Mouse (Mus musculus) kidney, embryonic 16.5 days (tissue): ENCODE measurements around the gene Ldlrad3. TPM values are rescaled to one million over a fixed set of nuclear protein-coding genes. Genes with fewer than 3 reads are reported as not detected.
A peak's percentile ranks its signal among the peaks of the same experiment; 100 is the strongest.

Experiments used
- ATAC-seq: fragments of 200-750 bp; cut with Nextera tagmentation; 2 replicates; pipeline ENCODE4 v1.8.0; 2017; ENCODE audit warnings: moderate TSS enrichment; ENCODE audit not compliant: low FRiP score, low TSS enrichment
- H3K27ac ChIP-seq: fragments of 300-500 bp; sonication (generic); 2 replicates; pipeline ENCODE4 v1.5.1; 2014; ENCODE audit warnings: low read length
- H3K27me3 ChIP-seq: fragments of 300-500 bp; sonication (generic); 2 replicates; pipeline ENCODE4 v1.6.1; 2014; ENCODE audit warnings: low read length, control low read depth, mixed read lengths; ENCODE audit not compliant: insufficient read depth
- H3K36me3 ChIP-seq: fragments of 300-500 bp; sonication (generic); 2 replicates; pipeline ENCODE4 v1.6.1; 2014; ENCODE audit warnings: low read length, control low read depth, mixed read lengths; ENCODE audit not compliant: insufficient read depth
- H3K4me1 ChIP-seq: fragments of 300-500 bp; sonication (generic); 2 replicates; pipeline ENCODE4 v1.6.1; 2014; ENCODE audit warnings: low read length, control low read depth, mixed read lengths; ENCODE audit not compliant: insufficient read depth
- H3K4me2 ChIP-seq: fragments of 300-500 bp; sonication (generic); replicated peaks from 2 replicates; pipeline ENCODE4 v1.6.1; 2014; ENCODE audit warnings: low read depth, low read length
- H3K4me3 ChIP-seq: fragments of 300-500 bp; sonication (generic); 2 replicates; pipeline ENCODE4 v1.5.1; 2014; ENCODE audit warnings: mild to moderate bottlenecking, low read length
- H3K9ac ChIP-seq: fragments of 300-500 bp; sonication (generic); replicated peaks from 2 replicates; pipeline ENCODE4 v1.6.1; 2014; ENCODE audit warnings: low read length
- H3K9me3 ChIP-seq: fragments of 300-500 bp; sonication (generic); 2 replicates; pipeline ENCODE4 v1.6.1; 2016; ENCODE audit warnings: low read length, control low read depth
- WGBS: fragments of 180-500 bp; shearing (Covaris S2); extraction: QIAGEN DNeasy Blood & Tissue Kit; methylation state at CpG from one replicate; pipeline ENCODE4 v1.1.7; 2014; 5-methylcytosine and 5-hydroxymethylcytosine counted together
- polyA plus RNA-seq: library from polyadenylated mRNA; unstranded; fragments of >200 nt; fragmentation: Nextera tagmentation; extraction: Ambion mirVana; gene quantifications from 2 replicates; pipeline ENCODE4 v1.2.1, GENCODE M21; 2015

The Ldlrad3 gene
- polyA plus RNA-seq, 1 experiment from 2014 or later, result 38.3 TPM

DNA sequence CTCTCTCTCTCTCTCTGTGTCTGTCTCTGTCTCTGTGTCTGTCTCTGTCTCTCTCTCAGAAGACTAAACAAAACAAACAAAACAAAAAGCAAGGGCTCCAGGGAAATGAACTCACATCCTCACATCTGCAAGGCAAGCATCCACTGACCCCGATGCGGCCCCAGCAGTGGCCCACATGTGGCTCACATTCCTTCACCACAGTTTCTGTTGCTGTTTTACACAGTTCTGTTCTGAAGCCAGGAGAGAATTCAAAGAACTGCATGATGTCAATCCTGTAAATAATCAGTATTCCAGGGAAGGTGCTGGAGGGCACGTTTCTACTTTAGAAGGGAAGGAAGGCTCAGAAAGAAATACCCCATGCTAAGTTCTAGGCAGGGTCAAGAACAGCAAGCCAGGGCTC is 91.9 kb downstream of the Ldlrad3 start:
- WGBS, result 67% methylated on average over 3 of the region's 3 CpGs
- H3K36me3 ChIP-seq, result no peaks in the 10 kb centered on the region
- no peaks in the 10 kb centered on the region for H3K27me3 ChIP-seq
- H3K4me3 ChIP-seq, result no peak overlapping the region
- H3K27ac ChIP-seq, result no peak overlapping the region
- no peaks in the 10 kb centered on the region for H3K9me3 ChIP-seq
- no peak overlapping the region for H3K9ac ChIP-seq
- no peak overlapping the region for H3K4me2 ChIP-seq
- no peaks in the 10 kb centered on the region; the same call in 1 of the 2 replicates for H3K4me1 ChIP-seq
- no peak for ATAC-seq

DNA sequence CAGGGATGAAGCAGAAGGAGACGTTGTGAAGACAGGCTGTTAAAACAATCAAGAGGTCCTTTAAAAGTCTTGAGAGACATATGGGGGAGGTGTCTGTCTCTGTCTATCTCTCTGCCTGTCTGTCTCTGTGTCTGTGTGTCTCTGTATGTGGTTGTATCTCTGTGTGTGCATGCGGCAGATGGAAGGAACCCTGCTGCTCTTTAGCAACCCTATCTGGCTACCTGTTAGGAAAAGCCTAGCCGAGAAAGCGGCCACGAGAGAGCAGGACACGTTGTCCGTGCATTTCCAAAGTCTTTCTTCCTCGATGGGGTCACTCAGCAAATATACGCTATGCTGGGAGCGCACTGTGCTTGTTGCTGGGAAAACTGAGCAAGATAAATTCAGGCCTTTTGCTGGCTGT is 93.6 kb downstream of the Ldlrad3 start:
- Histone ChIP-seq H3K27ac (no peak overlapping the region), H3K4me3 (no peak overlapping the region), H3K9ac (no peak overlapping the region), H3K4me1 (no peaks in the 10 kb centered on the region; the same call in 1 of the 2 replicates), H3K4me2 (no peak overlapping the region), H3K36me3 (0 out of 2 replicates have a peak, but pooled peaks cover 2% of the 10 kb centered on the region), H3K27me3 (no peaks in the 10 kb centered on the region), H3K9me3 (no peaks in the 10 kb centered on the region)
- no peak for ATAC-seq
- WGBS, result 82% methylated on average over 10 of the region's 10 CpGs

DNA sequence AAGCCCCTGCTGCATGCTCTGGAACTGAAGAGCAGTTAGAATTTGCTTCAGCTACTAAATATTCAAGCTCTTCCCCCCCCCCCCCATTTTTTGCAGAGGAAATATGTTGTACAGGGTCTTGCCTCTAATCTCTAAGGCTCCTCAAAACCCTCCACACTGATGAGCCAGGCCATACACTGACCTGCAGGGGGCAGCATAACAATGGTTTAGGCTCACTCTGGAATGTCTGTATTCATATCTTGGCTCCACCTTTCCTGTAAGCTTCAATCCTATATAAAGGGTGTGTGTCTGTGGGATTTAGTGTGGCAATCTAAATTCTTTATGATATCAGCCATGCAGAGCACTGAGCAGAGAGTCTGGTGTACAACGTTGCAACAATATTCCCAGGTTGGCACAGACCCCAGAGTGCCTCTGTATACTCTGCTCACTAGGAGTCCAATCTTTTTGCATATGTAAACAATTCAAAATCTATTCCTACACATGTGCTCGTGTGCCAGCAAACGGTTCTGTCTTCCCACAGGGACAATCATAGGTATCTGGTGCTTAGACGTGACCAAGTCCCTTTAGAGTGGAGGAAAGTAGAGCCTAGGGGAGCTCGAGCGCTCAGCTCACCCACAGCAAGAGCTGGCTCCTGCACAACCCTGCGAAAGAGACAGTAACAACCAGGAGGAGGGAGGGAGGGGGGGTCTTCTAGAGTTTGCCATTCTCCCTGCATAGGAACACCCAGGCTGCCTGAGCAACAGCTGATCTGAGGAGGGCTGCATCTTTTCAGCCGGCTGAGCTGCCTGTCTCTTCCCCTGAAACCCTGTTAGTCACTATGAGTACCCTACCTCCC is 94.5 kb downstream of the Ldlrad3 start:
- no peaks in the 10 kb centered on the region; the same call in 1 of the 2 replicates for H3K4me1 ChIP-seq
- no peak overlapping the region for H3K9ac ChIP-seq
- 0 out of 2 replicates have a peak, but pooled peaks cover 2% of the 10 kb centered on the region for H3K36me3 ChIP-seq
- no peak overlapping the region for H3K4me2 ChIP-seq
- peak; percentile 83; the same call in 1 of the 2 replicates for ATAC-seq
- 72% methylated on average over 8 of the region's 8 CpGs for WGBS
- H3K27me3 ChIP-seq, result no peaks in the 10 kb centered on the region
- no peak overlapping the region for H3K27ac ChIP-seq
- no peak overlapping the region for H3K4me3 ChIP-seq
- H3K9me3 ChIP-seq, result no peaks in the 10 kb centered on the region

DNA sequence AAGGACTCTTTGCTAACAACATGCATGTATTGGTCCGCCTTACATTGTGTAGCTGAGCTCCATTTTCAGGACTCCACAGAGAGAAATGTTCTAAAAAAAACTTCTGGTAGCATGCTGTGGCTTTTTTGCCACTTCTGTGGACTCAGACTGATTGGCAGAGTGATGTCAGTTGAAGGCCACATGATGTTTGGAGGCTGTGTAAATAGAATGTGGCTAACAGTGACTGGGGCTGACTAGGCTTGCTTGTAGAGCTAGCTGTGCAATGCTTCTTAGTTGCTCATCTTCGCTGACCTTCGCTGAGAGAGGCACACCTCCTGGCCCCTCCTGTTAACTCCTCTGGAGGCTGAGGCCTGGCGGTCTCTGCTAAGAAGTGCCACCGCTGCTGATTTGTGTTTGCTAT is 98.4 kb downstream of the Ldlrad3 start:
- ATAC-seq, result no peak
- Histone ChIP-seq H3K4me3 (no peak overlapping the region), H3K9me3 (peaks cover 7% of the 10 kb centered on the region; the same call in 1 of the 2 replicates), H3K27me3 (no peaks in the 10 kb centered on the region), H3K4me1 (no peaks in the 10 kb centered on the region; the same call in 1 of the 2 replicates), H3K9ac (no peak overlapping the region), H3K4me2 (no peak overlapping the region), H3K27ac (no peak overlapping the region), H3K36me3 (0 out of 2 replicates have a peak, but pooled peaks cover 2% of the 10 kb centered on the region)
- WGBS, result 90% methylated on average over 5 of the region's 5 CpGs

DNA sequence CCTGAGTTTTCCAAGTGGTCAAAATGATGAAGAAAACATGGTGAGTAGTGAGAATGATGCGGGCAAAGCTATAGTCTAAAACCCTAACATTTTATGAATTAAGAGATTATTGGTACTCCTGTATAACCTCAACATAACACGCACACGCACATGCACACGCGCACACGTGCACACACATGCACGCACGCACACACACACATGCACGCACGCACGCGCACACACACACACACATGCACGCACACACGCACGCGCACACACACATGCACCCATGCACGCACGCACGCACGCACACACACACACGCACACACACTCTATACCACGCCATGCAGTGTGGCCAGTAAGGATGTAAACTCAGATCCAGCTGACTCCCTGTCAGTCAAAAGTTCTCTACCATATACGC is 99.6 kb downstream of the Ldlrad3 start:
- Histone ChIP-seq H3K9me3 (peaks cover 7% of the 10 kb centered on the region; the same call in 1 of the 2 replicates), H3K27ac (no peak overlapping the region), H3K9ac (no peak overlapping the region), H3K4me1 (no peaks in the 10 kb centered on the region), H3K4me2 (no peak overlapping the region), H3K36me3 (peaks cover 7% of the 10 kb centered on the region; the same call in 1 of the 2 replicates), H3K4me3 (no peak overlapping the region), H3K27me3 (no peaks in the 10 kb centered on the region)
- no peak for ATAC-seq
- 98% methylated on average over 23 of the region's 23 CpGs for WGBS

DNA sequence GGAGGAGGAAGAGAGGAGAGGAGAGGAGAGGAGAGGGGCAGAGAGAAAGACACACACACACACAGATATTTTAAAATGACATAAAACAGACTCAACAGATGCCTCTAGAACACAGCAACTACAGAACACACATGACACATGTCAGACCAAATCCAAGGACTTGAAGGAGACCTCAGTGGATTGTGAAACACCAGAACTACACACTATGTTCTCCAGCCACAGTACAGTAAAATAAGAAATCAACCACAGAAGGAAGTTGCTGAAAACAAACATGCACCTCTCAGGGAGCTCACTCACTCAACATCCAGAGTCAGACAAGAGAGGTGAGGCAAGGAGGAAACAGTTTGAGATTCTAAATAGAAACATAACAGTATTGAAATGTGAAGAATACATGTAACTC is 103.4 kb downstream of the Ldlrad3 start:
- Histone ChIP-seq H3K4me1 (no peaks in the 10 kb centered on the region), H3K36me3 (peaks cover 7% of the 10 kb centered on the region; the same call in 1 of the 2 replicates), H3K27me3 (no peaks in the 10 kb centered on the region), H3K4me3 (no peak overlapping the region), H3K27ac (no peak overlapping the region), H3K9ac (no peak overlapping the region), H3K4me2 (no peak overlapping the region), H3K9me3 (peaks cover 7% of the 10 kb centered on the region; the same call in 1 of the 2 replicates)
- ATAC-seq, result no peak

DNA sequence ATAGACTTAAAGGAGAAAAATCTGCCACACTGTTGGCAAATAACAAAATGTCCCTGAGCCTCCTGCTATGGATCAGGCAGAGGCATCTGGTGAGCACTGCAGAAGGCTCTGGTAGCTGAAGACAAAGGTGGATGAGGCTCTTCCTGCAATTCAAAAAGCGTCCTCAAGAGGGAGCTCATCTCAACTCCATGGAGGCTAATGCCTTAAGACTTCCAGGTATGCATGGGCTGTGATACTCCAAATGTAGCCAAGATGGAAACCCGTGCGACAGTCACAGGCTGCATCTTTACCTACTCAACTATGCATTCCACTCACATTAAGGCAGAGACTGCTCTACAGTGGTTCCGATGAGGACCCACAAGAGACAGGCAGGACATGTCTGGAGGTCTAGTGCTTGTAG is 108.6 kb downstream of the Ldlrad3 start:
- 49% methylated on average over 4 of the region's 4 CpGs for WGBS
- ATAC-seq, result no peak
- Histone ChIP-seq H3K4me1 (no peaks in the 10 kb centered on the region), H3K9me3 (no peaks in the 10 kb centered on the region), H3K27me3 (no peaks in the 10 kb centered on the region), H3K4me2 (no peak overlapping the region), H3K4me3 (no peak overlapping the region), H3K9ac (no peak overlapping the region), H3K36me3 (peaks cover 9% of the 10 kb centered on the region), H3K27ac (no peak overlapping the region)

DNA sequence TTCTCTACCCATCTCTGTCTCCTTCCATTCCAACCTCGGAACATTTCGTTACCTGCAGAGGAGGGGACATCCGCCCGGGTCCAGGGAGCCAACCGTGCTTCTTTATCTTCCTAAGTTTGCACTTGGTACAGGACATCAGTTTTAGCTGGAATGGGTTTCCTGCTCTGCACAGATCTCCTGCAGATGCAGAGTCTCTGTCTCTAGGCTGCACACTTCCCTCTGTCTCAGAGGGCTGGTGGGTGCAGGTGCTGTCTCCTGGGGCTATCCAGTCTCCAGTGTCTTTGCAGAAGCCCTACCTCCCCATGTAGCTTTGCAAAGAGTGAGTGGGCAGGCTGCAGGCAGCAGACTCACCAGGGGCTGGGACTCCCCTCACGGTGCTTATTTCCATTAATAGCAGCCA is 109.9 kb downstream of the Ldlrad3 start:
- Histone ChIP-seq H3K9ac (no peak overlapping the region), H3K4me2 (no peak overlapping the region), H3K4me1 (no peaks in the 10 kb centered on the region), H3K4me3 (no peak overlapping the region), H3K27ac (no peak overlapping the region), H3K36me3 (peaks cover 4% of the 10 kb centered on the region; the same call in 1 of the 2 replicates), H3K9me3 (no peaks in the 10 kb centered on the region), H3K27me3 (no peaks in the 10 kb centered on the region)
- WGBS, result 98% methylated on average over 6 of the region's 6 CpGs
- no peak for ATAC-seq

DNA sequence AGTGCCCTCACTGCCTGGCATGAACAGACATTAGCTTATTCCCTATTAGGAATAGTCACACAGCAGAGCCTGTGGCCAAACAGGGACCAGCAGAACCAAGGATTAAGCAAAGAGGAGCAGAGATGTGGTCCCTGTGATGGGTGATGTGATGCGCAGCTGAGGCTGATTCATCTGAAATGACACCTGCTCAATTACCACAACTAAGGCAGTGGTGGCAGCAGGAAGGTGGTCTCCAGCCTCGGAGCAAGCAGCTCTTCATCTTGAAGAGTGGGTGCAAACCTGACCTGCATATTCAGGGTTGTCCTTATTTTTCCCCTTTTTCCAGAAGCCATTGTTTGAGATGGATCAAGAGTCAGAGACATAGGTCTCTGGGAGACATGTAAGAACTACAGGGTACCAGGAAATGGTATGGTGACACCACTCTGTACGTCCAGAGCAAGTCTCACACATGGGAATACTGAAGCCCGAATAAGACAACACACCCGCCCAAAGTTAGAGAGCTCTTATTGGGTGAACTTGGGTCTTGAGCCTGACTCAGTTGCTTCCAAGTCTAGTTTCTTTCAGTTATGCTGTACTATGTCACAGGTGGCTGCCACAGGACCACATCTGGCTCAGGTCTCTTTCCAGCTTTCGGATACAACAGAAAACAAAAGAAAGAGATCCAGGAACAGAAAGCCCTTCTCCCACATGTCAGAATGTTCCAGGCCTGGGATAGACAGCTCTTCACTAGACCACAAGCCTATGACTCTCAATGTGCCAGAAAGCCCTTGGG is 112.7 kb downstream of the Ldlrad3 start:
- Histone ChIP-seq H3K4me3 (no peak overlapping the region), H3K27ac (no peak overlapping the region), H3K4me2 (no peak overlapping the region), H3K4me1 (no peaks in the 10 kb centered on the region), H3K27me3 (no peaks in the 10 kb centered on the region), H3K9ac (no peak overlapping the region), H3K9me3 (no peaks in the 10 kb centered on the region), H3K36me3 (peaks cover 4% of the 10 kb centered on the region; the same call in 1 of the 2 replicates)
- ATAC-seq, result no peak
- WGBS, result 93% methylated on average over 6 of the region's 6 CpGs
